Mouse (Mus musculus) G1E (cell line): ENCODE measurements around the gene Pemt. TPM values are rescaled to one million over a fixed set of nuclear protein-coding genes. Genes with fewer than 3 reads are reported as not detected.

Experiments used
- ATAC-seq: 2 replicates; pipeline ENCODE4 v1.8.0; 2016; ENCODE audit warnings: mild to moderate bottlenecking; ENCODE audit not compliant: insufficient number of reproducible peaks, poor library complexity, low FRiP score, severe bottlenecking; ENCODE audit errors: extremely low read depth
- DNase-seq: peaks from one replicate; pipeline ENCODE4 v3.0.0; 2012; ENCODE audit warnings: low spot score
- H3K27me3 ChIP-seq: 2 replicates; pipeline ENCODE4 v1.6.1; 2012; ENCODE audit warnings: mild to moderate bottlenecking, low read length, inconsistent platforms; ENCODE audit not compliant: insufficient read depth
- H3K36me3 ChIP-seq: replicated peaks from 2 replicates; pipeline ENCODE3; 2012; ENCODE audit warnings: mild to moderate bottlenecking, inconsistent platforms
- H3K4me1 ChIP-seq: 2 replicates; pipeline ENCODE4 v1.6.1; 2012; ENCODE audit warnings: low read depth, low read length, inconsistent platforms, mixed read lengths; ENCODE audit not compliant: insufficient read depth
- H3K4me3 ChIP-seq: 2 replicates; pipeline ENCODE4 v1.5.1; 2012; ENCODE audit warnings: low read depth, mild to moderate bottlenecking, inconsistent platforms, low read length, moderate library complexity, mixed read lengths
- H3K9me3 ChIP-seq: replicated peaks from 2 replicates; pipeline ENCODE4 v1.6.1; 2012; ENCODE audit warnings: inconsistent platforms
- CTCF ChIP-seq: IDR thresholded peaks from 2 replicates; pipeline ENCODE4 v1.5.1; 2012; ENCODE audit warnings: low read depth, low read length, inconsistent platforms, mixed read lengths
- GATA1 ChIP-seq: IDR thresholded peaks from 2 replicates; pipeline ENCODE4 v1.6.1; 2012; ENCODE audit warnings: borderline replicate concordance, low read length, inconsistent platforms, mixed read lengths
- GATA2 ChIP-seq: IDR thresholded peaks from 2 replicates; pipeline ENCODE4 v1.6.1; 2012; ENCODE audit warnings: low read depth, low read length, inconsistent platforms, borderline replicate concordance
- POLR2AphosphoS5 ChIP-seq: IDR thresholded peaks from 2 replicates; pipeline ENCODE4 v1.6.1; 2012; ENCODE audit warnings: low read depth, low read length, inconsistent platforms; ENCODE audit not compliant: insufficient replicate concordance
- TAL1 ChIP-seq: conservative IDR thresholded peaks from 2 replicates; pipeline ENCODE4 v1.6.1; 2012; ENCODE audit warnings: low read depth, low read length, inconsistent platforms, mixed read lengths
- polyA plus RNA-seq: library from polyadenylated mRNA; stranded (reverse); fragments of >175 nt; gene quantifications from 2 replicates; pipeline ENCODE4 v1.2.3, GENCODE M21; 2012
- total RNA-seq, 2 experiments: library from RNA; stranded (forward) in 1 of 2; stranded (reverse) in 1 of 2; fragments of 200-1000 nt in 1 of 2; fragments of >200 nt in 1 of 2; fragmentation: Nextera tagmentation in 1 of 2; gene quantifications; 2 replicates each; pipeline ENCODE4 v1.2.3; 2014 to 2017

Gene Pemt
- total and polyA plus RNA-seq, 3 experiments, result 2.8 to 6.5 (median 3.8) TPM

GRCm38 (mm10) chr11:59971691-59972090 lies 74.6 kb downstream of the Pemt start:
- Histone ChIP-seq H3K9me3 (no peaks in the 10 kb centered on the region), H3K4me1 (peaks cover 3% of the 10 kb centered on the region; the same call in 1 of the 2 replicates), H3K4me3 (no peak overlapping the region), H3K27me3 (peaks cover 75% of the 10 kb centered on the region), H3K36me3 (no peaks in the 10 kb centered on the region)
- TF ChIP-seq GATA1 (no peak), TAL1 (no peak), GATA2 (no peak), CTCF (no peak), POLR2AphosphoS5 (no peak)
- DNase-seq (no peak), ATAC-seq (no peak)

- Histone ChIP-seq H3K27me3 (peaks cover 76% of the 10 kb centered on the region), H3K9me3 (no peaks in the 10 kb centered on the region), H3K36me3 (no peaks in the 10 kb centered on the region), H3K4me1 (peaks cover 12% of the 10 kb centered on the region), H3K4me3 (no peak overlapping the region)
- TF ChIP-seq GATA1 (no peak), POLR2AphosphoS5 (no peak), GATA2 (no peak), TAL1 (no peak), CTCF (no peak)
- DNase-seq (no peak), ATAC-seq (no peak)
Observed at GRCm38 (mm10) chr11:59970780-59971179, 75.5 kb downstream of the Pemt start.

- no peak overlapping the region for H3K4me3 ChIP-seq
- no peak for ATAC-seq
- DNase-seq, result no peak
- TF ChIP-seq GATA2 (no peak), CTCF (no peak), TAL1 (no peak), GATA1 (no peak), POLR2AphosphoS5 (no peak)
- H3K36me3 ChIP-seq, result peaks cover 12% of the 10 kb centered on the region
- H3K4me1 ChIP-seq, result peaks cover 32% of the 10 kb centered on the region
- H3K27me3 ChIP-seq, result peaks cover 63% of the 10 kb centered on the region
- H3K9me3 ChIP-seq, result no peaks in the 10 kb centered on the region
Observed at GRCm38 (mm10) chr11:59967765-59968164, 78.5 kb downstream of the Pemt start.

- Histone ChIP-seq H3K36me3 (peaks cover 29% of the 10 kb centered on the region), H3K4me1 (peaks cover 35% of the 10 kb centered on the region), H3K27me3 (peaks cover 50% of the 10 kb centered on the region), H3K9me3 (no peaks in the 10 kb centered on the region), H3K4me3 (no peak overlapping the region)
- DNase-seq, result no peak
- ATAC-seq, result no peak
- TF ChIP-seq GATA2 (no peak), POLR2AphosphoS5 (no peak), CTCF (no peak), TAL1 (no peak), GATA1 (no peak)
Observed at GRCm38 (mm10) chr11:59966102-59966483, 80.2 kb downstream of the Pemt start.

GRCm38 (mm10) chr11:59965227-59966101 lies 80.8 kb downstream of the Pemt start:
- Histone ChIP-seq H3K9me3 (no peaks in the 10 kb centered on the region), H3K4me1 (peaks cover 36% of the 10 kb centered on the region), H3K4me3 (peak overlapping the region; percentile 71), H3K27me3 (peaks cover 43% of the 10 kb centered on the region), H3K36me3 (peaks cover 35% of the 10 kb centered on the region)
- DNase-seq (peak; percentile 67), ATAC-seq (0 out of 2 replicates have a peak, but pooled peaks have one; percentile 19)
- TF ChIP-seq CTCF (peak; percentile 66), POLR2AphosphoS5 (no peak)

GRCm38 (mm10) chr11:59964818-59965217 lies 81.5 kb downstream of the Pemt start, which contains the start of gene Rasd1:
Rasd1 (minus strand) TSS chr11:59964944.
- H3K9me3 ChIP-seq, result no peaks in the 10 kb centered on the region
- H3K27me3 ChIP-seq, result peaks cover 38% of the 10 kb centered on the region
- peaks cover 38% of the 10 kb centered on the region for H3K4me1 ChIP-seq
- peaks cover 41% of the 10 kb centered on the region for H3K36me3 ChIP-seq
- H3K4me3 ChIP-seq, result peak within 1 kb of the TSS; percentile 71
- TF ChIP-seq GATA1 (no peak), CTCF (no peak), GATA2 (no peak), TAL1 (no peak), POLR2AphosphoS5 (no peak)
- DNase-seq, result peak; percentile 82
- ATAC-seq, result peak; percentile 83
